Mouse (Mus musculus): Measurements from ENCODE around the gene Nop56.

- TF ChIP-seq CTCF (conservative IDR thresholded peaks at IDR 0.05; ENCODE audit: low read length) (no peak), NANOG (IDR thresholded peaks at IDR 0.05; ENCODE audit: borderline replicate concordance, low read length) (no peak)
Measured at GRCm38 (mm10) chr2:130268074-130268473, 6.2 kb upstream of the Nop56 start.

All from E14TG2a.4 (cell line).